Mouse (Mus musculus) liver, embryonic 14.5 days (tissue): Measurements from ENCODE around the gene Prss44. TPM values are rescaled to one million over a fixed set of nuclear protein-coding genes. Genes with fewer than 3 reads are reported as not detected.

Source experiments
- ATAC-seq: fragments of 200-750 bp; cut with Nextera tagmentation; 2 replicates; pipeline ENCODE4 v1.8.0; 2017; ENCODE audit warnings: moderate number of reproducible peaks, mild to moderate bottlenecking, moderate library complexity; ENCODE audit not compliant: insufficient read depth
- DNase-seq, 3 experiments: peaks; one replicate each; pipeline ENCODE4 v3.0.0-alpha.2; 2012 to 2013; ENCODE audit warnings: low read depth in 3 of 3, low spot score in 3 of 3
- H3K27ac ChIP-seq: fragments of 300-500 bp; sonication (generic); 2 replicates; pipeline ENCODE4 v1.5.1; 2014; ENCODE audit warnings: moderate library complexity, mild to moderate bottlenecking, control low read depth, inconsistent platforms
- H3K27me3 ChIP-seq: fragments of 300-500 bp; sonication (generic); 2 replicates; pipeline ENCODE4 v1.6.1; 2014; ENCODE audit warnings: mild to moderate bottlenecking, low read length, moderate library complexity; ENCODE audit not compliant: control insufficient read depth, insufficient read depth
- H3K36me3 ChIP-seq: fragments of 300-500 bp; sonication (generic); replicated peaks from 2 replicates; pipeline ENCODE4 v1.6.1; 2014; ENCODE audit warnings: low read depth; ENCODE audit not compliant: control insufficient read depth, insufficient read depth
- H3K4me1 ChIP-seq, 2 experiments: fragments of 200-500 bp in 1 of 2; fragments of 300-500 bp in 1 of 2; sonication (generic) in 1 of 2; replicated peaks; 2 replicates each; pipeline ENCODE4 v1.6.1; 2012 to 2014; ENCODE audit warnings: antibody characterized with exemption in 1 of 2, inconsistent platforms in 1 of 2, low read length in 1 of 2; ENCODE audit not compliant: control insufficient read depth in 2 of 2, insufficient read depth in 2 of 2
- H3K4me2 ChIP-seq: fragments of 300-500 bp; sonication (generic); 2 replicates; pipeline ENCODE4 v1.6.1; 2014; ENCODE audit warnings: low read depth, mild to moderate bottlenecking, control low read depth, moderate library complexity
- H3K4me3 ChIP-seq, 2 experiments: fragments of 200-500 bp in 1 of 2; fragments of 300-500 bp in 1 of 2; sonication (generic) in 1 of 2; 2 replicates each; pipeline ENCODE4 v1.5.1; 2012 to 2014; ENCODE audit warnings: low read depth in 2 of 2, low read length in 2 of 2, mild to moderate bottlenecking in 2 of 2, control low read depth in 1 of 2, inconsistent platforms in 1 of 2, moderate library complexity in 1 of 2; ENCODE audit not compliant: insufficient read depth in 1 of 2
- H3K9ac ChIP-seq: fragments of 300-500 bp; sonication (generic); replicated peaks from 2 replicates; pipeline ENCODE4 v1.6.1; 2014; ENCODE audit warnings: mild to moderate bottlenecking, control low read depth, moderate library complexity
- H3K9me3 ChIP-seq: fragments of 300-500 bp; sonication (generic); 2 replicates; pipeline ENCODE4 v1.6.1; 2016; ENCODE audit warnings: low read length, mixed read lengths; ENCODE audit not compliant: control insufficient read depth
- CTCF ChIP-seq: IDR thresholded peaks from 2 replicates; pipeline ENCODE4 v1.5.1; 2016; ENCODE audit warnings: antibody characterized with exemption, low read depth, control low read depth
- EP300 ChIP-seq: IDR thresholded peaks from 2 replicates; pipeline ENCODE4 v1.6.1; 2016; ENCODE audit warnings: antibody characterized with exemption, low read depth
- WGBS: fragments of 180-500 bp; shearing (Covaris S2); extraction: QIAGEN DNeasy Blood & Tissue Kit; methylation state at CpG from one replicate; pipeline ENCODE4 v1.1.7; 2014; ENCODE audit not compliant: insufficient replicate concordance; 5-methylcytosine and 5-hydroxymethylcytosine counted together
- polyA plus RNA-seq, 2 experiments: library from polyadenylated mRNA; depleted of rRNA in 1 of 2; stranded (reverse) in 1 of 2; unstranded in 1 of 2; fragments of >200 nt; fragmentation: Nextera tagmentation in 1 of 2; extraction: Ambion mirVana in 1 of 2; gene quantifications; 2 replicates each; pipeline versions ENCODE4 v1.2.1 to v1.2.3; 2012 to 2014

Gene Prss44
- polyA plus RNA-seq, 2 experiments = not detected

DNA sequence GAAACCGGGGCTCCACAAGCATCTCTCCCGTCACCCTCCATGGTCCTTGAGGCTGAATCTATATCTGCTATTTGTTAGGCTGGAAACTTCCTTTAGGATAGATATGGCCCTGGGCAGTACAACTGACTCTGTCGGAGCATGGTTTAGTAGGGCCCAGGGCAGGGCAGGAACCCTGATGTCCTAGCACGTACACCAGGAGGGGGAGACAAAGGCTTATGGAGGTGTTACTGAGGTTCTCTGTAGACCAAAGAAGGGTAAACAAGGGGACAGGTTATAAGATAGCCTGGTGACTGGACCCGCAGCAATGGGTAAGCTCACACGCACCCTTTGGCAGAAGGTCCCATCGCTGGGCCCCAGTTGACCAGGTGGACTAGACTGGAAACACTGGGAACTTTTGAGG is 35.2 kb upstream of the Prss44 start:
- Histone ChIP-seq H3K4me2 (no peak overlapping the region), H3K4me3 (no peak overlapping the region), H3K9me3 (no peaks in the 10 kb centered on the region), H3K4me1 (peaks cover 0 to 3% of the 10 kb centered on the region in 2 experiments; a peak in 1 of 4 replicates), H3K27ac (no peak overlapping the region), H3K27me3 (peaks cover 3% of the 10 kb centered on the region), H3K9ac (no peak overlapping the region), H3K36me3 (no peaks in the 10 kb centered on the region)
- WGBS = 62% methylated on average over 7 of the region's 7 CpGs
- ATAC-seq = no peak
- no peak for DNase-seq
- no peak for TF ChIP-seq EP300
- peak; percentile 23; the same call in 1 of the 2 replicates for TF ChIP-seq CTCF

DNA sequence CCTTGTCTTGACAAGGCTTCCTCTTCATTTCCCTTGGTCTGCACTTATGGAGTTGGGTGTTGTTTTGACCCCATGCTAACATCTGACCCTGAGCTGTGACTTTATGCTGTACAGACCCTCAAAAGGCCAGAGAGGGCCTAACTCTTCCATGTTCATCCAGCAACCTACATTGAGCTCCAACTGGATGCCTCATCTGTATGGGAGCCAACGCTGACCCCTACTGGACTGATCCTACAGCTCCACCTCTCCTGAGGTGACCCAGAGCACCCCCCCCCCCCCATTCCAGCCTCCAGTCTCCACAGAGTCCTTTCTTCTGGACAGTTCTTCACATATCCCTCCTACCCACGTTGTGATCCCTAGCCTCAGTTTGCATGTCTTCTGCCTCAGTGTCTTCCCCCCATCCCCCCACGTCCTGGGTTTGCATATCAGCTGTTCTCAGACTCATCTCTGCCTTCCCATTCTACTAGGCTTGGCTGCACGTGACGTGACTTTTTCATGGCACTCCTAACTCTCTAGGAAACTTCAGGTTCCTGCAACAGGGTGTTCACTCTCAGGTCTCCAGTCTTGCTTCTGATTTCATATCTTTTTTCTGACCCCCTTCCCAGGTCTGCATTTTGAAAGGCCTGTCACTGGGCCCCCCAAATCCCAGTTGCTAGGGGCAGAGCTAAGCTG is 34.4 kb upstream of the Prss44 start:
- no peak for DNase-seq

DNA sequence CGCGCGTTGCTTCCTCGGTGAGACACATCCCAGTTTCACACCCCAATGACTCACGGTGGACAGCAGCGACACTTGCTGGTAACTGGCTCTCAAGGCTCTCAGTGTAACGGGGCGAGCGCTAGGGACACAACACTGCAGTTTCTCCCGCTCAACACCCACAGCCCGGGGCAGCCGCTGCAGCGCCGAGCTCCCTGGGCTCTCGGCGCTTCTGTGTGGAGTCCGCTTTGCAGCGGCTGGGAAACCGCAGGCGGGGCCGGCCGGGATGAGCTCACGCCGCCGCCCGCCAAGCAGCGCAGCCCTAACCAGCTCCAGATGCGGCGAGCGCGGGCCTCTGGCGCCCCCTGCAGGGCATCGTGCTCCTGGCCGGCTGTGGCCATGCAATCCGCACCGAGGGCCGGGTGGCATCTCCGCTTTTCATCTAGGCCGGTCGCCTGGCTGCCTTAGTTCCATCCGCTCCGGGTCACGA is 32.5 kb upstream of the Prss44 start:
- H3K4me1 ChIP-seq = peaks cover 0 to 3% of the 10 kb centered on the region in 2 experiments; a peak in 1 of 4 replicates
- H3K4me3 ChIP-seq = peak overlapping the region; percentile 20 to 45
- peak; percentile 89 for ATAC-seq
- H3K9ac ChIP-seq = no peak overlapping the region
- WGBS = under 1% methylated on average over 42 of the region's 43 CpGs
- H3K27ac ChIP-seq = no peak overlapping the region
- TF ChIP-seq EP300 (no peak), CTCF (peak; percentile 86)
- H3K9me3 ChIP-seq = no peaks in the 10 kb centered on the region
- peak; percentile 47 to 65 (median 48) for DNase-seq
- H3K27me3 ChIP-seq = peaks cover 3% of the 10 kb centered on the region
- no peaks in the 10 kb centered on the region for H3K36me3 ChIP-seq
- H3K4me2 ChIP-seq = peak overlapping the region; percentile 71

More for the DNA sequence above, 34.4 kb upstream of the Prss44 start:
- H3K27me3 ChIP-seq = peaks cover 3% of the 10 kb centered on the region
- H3K4me3 ChIP-seq = no peak overlapping the region
- 37% methylated on average over 5 of the region's 5 CpGs for WGBS
- H3K36me3 ChIP-seq = no peaks in the 10 kb centered on the region
- no peak overlapping the region for H3K27ac ChIP-seq
- no peak overlapping the region for H3K9ac ChIP-seq
- peaks cover 0 to 3% of the 10 kb centered on the region in 2 experiments; a peak in 1 of 4 replicates for H3K4me1 ChIP-seq
- ATAC-seq = no peak
- no peak for TF ChIP-seq EP300
- TF ChIP-seq CTCF = peak; percentile 47
- H3K9me3 ChIP-seq = no peaks in the 10 kb centered on the region
- no peak overlapping the region for H3K4me2 ChIP-seq

DNA sequence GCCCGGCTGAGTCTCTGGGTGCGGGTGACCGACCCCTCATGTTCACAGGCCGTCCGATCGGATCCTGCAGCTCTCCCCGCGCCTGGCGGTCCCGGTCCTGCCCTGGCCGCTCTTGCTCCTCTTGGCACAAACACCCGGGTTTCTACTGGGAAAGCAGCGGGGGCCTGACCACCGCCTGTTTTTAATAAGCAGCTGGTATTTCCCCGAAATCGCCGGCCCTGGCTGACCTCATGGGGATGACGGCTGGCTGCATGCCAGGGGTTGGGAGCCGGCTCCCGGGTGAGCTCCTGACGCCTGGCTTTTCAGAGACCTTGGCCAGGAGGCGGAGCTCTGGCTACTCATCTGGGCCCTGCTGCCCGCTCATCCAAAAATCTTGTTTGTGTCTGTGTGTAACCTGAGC is 32.1 kb upstream of the Prss44 start:
- no peaks in the 10 kb centered on the region for H3K36me3 ChIP-seq
- peaks cover 0 to 3% of the 10 kb centered on the region in 2 experiments; a peak in 1 of 4 replicates for H3K4me1 ChIP-seq
- H3K27ac ChIP-seq = no peak overlapping the region
- peaks cover 3% of the 10 kb centered on the region for H3K27me3 ChIP-seq
- WGBS = 4% methylated on average over 23 of the region's 23 CpGs
- H3K4me2 ChIP-seq = peak overlapping the region; percentile 71
- TF ChIP-seq CTCF (no peak), EP300 (no peak)
- ATAC-seq (peak; percentile 61), DNase-seq (peak; percentile 16 to 23 (median 20))
- peak overlapping the region; percentile 15 to 45 for H3K4me3 ChIP-seq
- no peaks in the 10 kb centered on the region for H3K9me3 ChIP-seq
- no peak overlapping the region for H3K9ac ChIP-seq

DNA sequence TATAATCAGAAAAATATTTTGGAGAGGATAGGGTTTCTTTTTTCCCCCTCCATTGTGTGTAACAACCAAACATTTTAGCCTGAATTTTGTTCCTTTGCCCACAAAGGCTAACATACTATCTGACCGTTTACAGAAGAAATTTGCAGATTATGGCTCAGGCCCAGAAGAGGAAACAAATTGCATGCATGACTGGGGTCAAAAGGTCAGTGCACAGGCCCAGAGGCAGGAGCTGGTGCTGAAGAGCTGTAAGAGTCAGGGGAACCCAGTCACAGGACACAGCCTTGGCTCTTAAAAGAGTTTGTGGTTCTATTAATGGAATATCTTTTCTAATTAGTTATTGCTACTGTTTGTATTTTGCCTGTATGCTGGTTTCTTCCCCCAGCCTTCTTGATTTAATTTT is 30.2 kb upstream of the Prss44 start:
- Histone ChIP-seq H3K9ac (no peak overlapping the region), H3K36me3 (no peaks in the 10 kb centered on the region), H3K4me2 (no peak overlapping the region), H3K27ac (no peak overlapping the region), H3K27me3 (peaks cover 3% of the 10 kb centered on the region), H3K4me1 (peaks cover 0 to 3% of the 10 kb centered on the region in 2 experiments; a peak in 1 of 4 replicates), H3K4me3 (no peak overlapping the region), H3K9me3 (no peaks in the 10 kb centered on the region)
- DNase-seq (no peak), ATAC-seq (no peak)
- no peak for TF ChIP-seq EP300
- 26% methylated on average over 1 of the region's 1 CpGs for WGBS
